Mouse (Mus musculus): Measurements from ENCODE around the gene Nacad. TPM values are rescaled to one million over a fixed set of nuclear protein-coding genes. Genes with fewer than 3 reads are reported as not detected.

Gene Nacad
- polyA plus RNA-seq, 1 experiment from 2014 or later, result 5.7 TPM

GRCm38 (mm10) chr11:6626388-6626772 lies 20.5 kb upstream of the Nacad start:
- WGBS, result 9% methylated on average over 16 of the region's 16 CpGs

GRCm38 (mm10) chr11:6625478-6626387 lies 19.9 kb upstream of the Nacad start, which contains the start of gene Tbrg4:
TSS of gene Tbrg4 (minus strand) at chr11:6626067.
- Histone ChIP-seq H3K36me3 (peaks cover 19% of the 10 kb centered on the region), H3K4me3 (replicated peaks) (peak within 1 kb of the TSS; percentile 62), H3K4me2 (peak within 1 kb of the TSS; percentile 81), H3K27me3 (replicated peaks) (no peaks in the 10 kb centered on the region), H3K27ac (peak within 1 kb of the TSS; percentile 89), H3K9me3 (no peaks in the 10 kb centered on the region), H3K9ac (peak within 1 kb of the TSS; percentile 73), H3K4me1 (peaks cover 16% of the 10 kb centered on the region; the same call in 1 of the 2 replicates)
- WGBS, result under 1% methylated on average over 66 of the region's 66 CpGs
- peak; percentile 94 for ATAC-seq (ENCODE audit: insufficient read depth, low FRiP score, low read depth)

More at GRCm38 (mm10) chr11:6626388-6626772, 20.5 kb upstream of the Nacad start:
- Histone ChIP-seq H3K27ac (peak overlapping the region; percentile 89), H3K9me3 (no peaks in the 10 kb centered on the region), H3K4me1 (peaks cover 16% of the 10 kb centered on the region; the same call in 1 of the 2 replicates), H3K36me3 (peaks cover 13% of the 10 kb centered on the region), H3K9ac (peak overlapping the region; percentile 73), H3K4me2 (peak overlapping the region; percentile 81), H3K4me3 (replicated peaks) (peak overlapping the region; percentile 62), H3K27me3 (replicated peaks) (no peaks in the 10 kb centered on the region)
- ATAC-seq (ENCODE audit: insufficient read depth, low FRiP score, low read depth), result peak; percentile 12; the same call in 1 of the 2 replicates

GRCm38 (mm10) chr11:6624619-6625382 lies 18.9 kb upstream of the Nacad start:
- ATAC-seq (ENCODE audit: insufficient read depth, low FRiP score, low read depth), result no peak
- H3K36me3 ChIP-seq, result peaks cover 29% of the 10 kb centered on the region
- peak overlapping the region; percentile 66 for H3K4me2 ChIP-seq
- peak overlapping the region; percentile 62 for H3K4me3 ChIP-seq (replicated peaks)
- H3K27me3 ChIP-seq (replicated peaks), result no peaks in the 10 kb centered on the region
- 54% methylated on average over 14 of the region's 14 CpGs for WGBS
- peak overlapping the region; percentile 2; the same call in 1 of the 2 replicates for H3K9ac ChIP-seq
- H3K27ac ChIP-seq, result peak overlapping the region; percentile 51; the same call in 1 of the 2 replicates
- H3K9me3 ChIP-seq, result no peaks in the 10 kb centered on the region
- peaks cover 16% of the 10 kb centered on the region; the same call in 1 of the 2 replicates for H3K4me1 ChIP-seq

GRCm38 (mm10) chr11:6623704-6624103 lies 17.9 kb upstream of the Nacad start:
- Histone ChIP-seq H3K4me1 (peaks cover 16% of the 10 kb centered on the region; the same call in 1 of the 2 replicates), H3K4me3 (replicated peaks) (peak overlapping the region; percentile 62), H3K27me3 (replicated peaks) (no peaks in the 10 kb centered on the region), H3K27ac (no peak overlapping the region), H3K36me3 (peaks cover 40% of the 10 kb centered on the region), H3K4me2 (peak overlapping the region; percentile 66), H3K9ac (0 out of 2 replicates have a peak overlapping the region, but pooled peaks have one; percentile 2), H3K9me3 (no peaks in the 10 kb centered on the region)
- 76% methylated on average over 10 of the region's 10 CpGs for WGBS
- no peak for ATAC-seq (ENCODE audit: insufficient read depth, low FRiP score, low read depth)

GRCm38 (mm10) chr11:6615250-6616205 lies 9.7 kb upstream of the Nacad start:
- no peak overlapping the region for H3K27ac ChIP-seq
- no peak for ATAC-seq (ENCODE audit: insufficient read depth, low FRiP score, low read depth)
- no peaks in the 10 kb centered on the region for H3K9me3 ChIP-seq
- no peak overlapping the region for H3K9ac ChIP-seq
- no peaks in the 10 kb centered on the region for H3K27me3 ChIP-seq (replicated peaks)
- no peaks in the 10 kb centered on the region for H3K4me1 ChIP-seq
- no peak overlapping the region for H3K4me3 ChIP-seq (replicated peaks)
- 92% methylated on average over 12 of the region's 12 CpGs for WGBS
- peaks cover 55% of the 10 kb centered on the region for H3K36me3 ChIP-seq
- H3K4me2 ChIP-seq, result no peak overlapping the region

GRCm38 (mm10) chr11:6605021-6605481 lies 802 bp downstream of the Nacad start:
- H3K4me3 ChIP-seq (replicated peaks), result peak overlapping the region; percentile 36
- no peak overlapping the region for H3K27ac ChIP-seq
- H3K27me3 ChIP-seq (replicated peaks), result peaks cover 29% of the 10 kb centered on the region
- peaks cover 29% of the 10 kb centered on the region for H3K4me1 ChIP-seq
- no peaks in the 10 kb centered on the region for H3K36me3 ChIP-seq
- 17% methylated on average over 13 of the region's 13 CpGs for WGBS
- no peak for ATAC-seq (ENCODE audit: insufficient read depth, low FRiP score, low read depth)
- H3K9ac ChIP-seq, result no peak overlapping the region
- peak overlapping the region; percentile 67 for H3K4me2 ChIP-seq
- no peaks in the 10 kb centered on the region for H3K9me3 ChIP-seq

GRCm38 (mm10) chr11:6604604-6604936 lies 1.3 kb downstream of the Nacad start:
- H3K27ac ChIP-seq, result no peak overlapping the region
- H3K27me3 ChIP-seq (replicated peaks), result peaks cover 29% of the 10 kb centered on the region
- H3K36me3 ChIP-seq, result 0 out of 2 replicates have a peak, but pooled peaks cover 2% of the 10 kb centered on the region
- no peak for ATAC-seq (ENCODE audit: insufficient read depth, low FRiP score, low read depth)
- H3K4me3 ChIP-seq (replicated peaks), result peak overlapping the region; percentile 36
- H3K4me1 ChIP-seq, result peaks cover 29% of the 10 kb centered on the region
- H3K9ac ChIP-seq, result no peak overlapping the region
- peak overlapping the region; percentile 67 for H3K4me2 ChIP-seq
- H3K9me3 ChIP-seq, result no peaks in the 10 kb centered on the region

GRCm38 (mm10) chr11:6603887-6604603 lies 1.8 kb downstream of the Nacad start:
- peak overlapping the region; percentile 1; the same call in 1 of the 2 replicates for H3K4me3 ChIP-seq (replicated peaks)
- 20% methylated on average over 12 of the region's 12 CpGs for WGBS
- H3K36me3 ChIP-seq, result 0 out of 2 replicates have a peak, but pooled peaks cover 2% of the 10 kb centered on the region
- no peak overlapping the region for H3K27ac ChIP-seq
- peak overlapping the region; percentile 67 for H3K4me2 ChIP-seq
- no peak overlapping the region for H3K9ac ChIP-seq
- peaks cover 29% of the 10 kb centered on the region for H3K4me1 ChIP-seq
- no peaks in the 10 kb centered on the region for H3K9me3 ChIP-seq
- H3K27me3 ChIP-seq (replicated peaks), result peaks cover 29% of the 10 kb centered on the region
- ATAC-seq (ENCODE audit: insufficient read depth, low FRiP score, low read depth), result peak; percentile 29; the same call in 1 of the 2 replicates

- H3K27me3 ChIP-seq (replicated peaks), result peaks cover 29% of the 10 kb centered on the region
- H3K9ac ChIP-seq, result no peak overlapping the region
- H3K4me1 ChIP-seq, result peaks cover 29% of the 10 kb centered on the region
- no peak for ATAC-seq (ENCODE audit: insufficient read depth, low FRiP score, low read depth)
- H3K9me3 ChIP-seq, result no peaks in the 10 kb centered on the region
- 71% methylated on average over 9 of the region's 9 CpGs for WGBS
- H3K4me2 ChIP-seq, result no peak overlapping the region
- H3K4me3 ChIP-seq (replicated peaks), result no peak overlapping the region
- no peak overlapping the region for H3K27ac ChIP-seq
- 0 out of 2 replicates have a peak, but pooled peaks cover 4% of the 10 kb centered on the region for H3K36me3 ChIP-seq
These were observed 2.6 kb downstream of the Nacad start for GRCm38 (mm10) chr11:6603224-6603623.

- Histone ChIP-seq H3K4me1 (peaks cover 29% of the 10 kb centered on the region), H3K36me3 (peaks cover 9% of the 10 kb centered on the region; the same call in 1 of the 2 replicates), H3K27me3 (replicated peaks) (peaks cover 29% of the 10 kb centered on the region), H3K27ac (no peak overlapping the region), H3K9ac (no peak overlapping the region), H3K9me3 (no peaks in the 10 kb centered on the region), H3K4me3 (replicated peaks) (no peak overlapping the region), H3K4me2 (no peak overlapping the region)
- no peak for ATAC-seq (ENCODE audit: insufficient read depth, low FRiP score, low read depth)
- 78% methylated on average over 9 of the region's 9 CpGs for WGBS
These were observed 3.2 kb downstream of the Nacad start for GRCm38 (mm10) chr11:6602662-6603061.
